Mouse (Mus musculus): Measurements from ENCODE around the gene Il34. TPM values are rescaled to one million over a fixed set of nuclear protein-coding genes. Genes with fewer than 3 reads are reported as not detected.

The Il34 gene
- polyA plus RNA-seq, 1 experiment from 2014 or later = 6.5 TPM

DNA sequence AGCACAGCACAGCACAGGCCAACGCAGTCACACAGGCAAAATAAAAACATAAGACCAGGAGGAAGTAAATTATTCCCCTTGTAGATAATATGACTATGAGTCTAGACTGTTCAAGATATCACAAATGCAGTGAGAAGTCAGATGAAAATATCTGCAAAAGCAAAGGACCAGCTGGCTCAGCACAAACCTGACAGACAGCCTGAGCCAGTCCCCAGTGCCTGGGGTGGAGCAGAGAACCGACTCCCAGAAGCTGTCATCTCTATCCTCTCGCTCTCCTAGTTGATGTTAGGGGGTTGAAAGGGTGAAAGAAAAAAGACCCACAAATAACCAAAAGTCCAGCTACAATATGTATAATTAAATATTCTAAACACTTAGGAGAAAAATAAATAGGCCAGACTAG, 30.0 kb downstream of the Il34 start:
- H3K4me2 ChIP-seq (ENCODE audit: low read depth, low read length) = no peak overlapping the region
- H3K27me3 ChIP-seq (ENCODE audit: control insufficient read depth, insufficient read depth, low read depth, low read length) = no peaks in the 10 kb centered on the region
- ATAC-seq (ENCODE audit: low read depth) = peak; percentile 56
- H3K36me3 ChIP-seq (ENCODE audit: control insufficient read depth, insufficient read depth, low read length) = no peaks in the 10 kb centered on the region
- H3K4me3 ChIP-seq (ENCODE audit: low read length) = no peak overlapping the region
- H3K9me3 ChIP-seq (ENCODE audit: control insufficient read depth, low read length) = peaks cover 5% of the 10 kb centered on the region
- no peak overlapping the region for H3K9ac ChIP-seq (ENCODE audit: low read length)
- peaks cover 7% of the 10 kb centered on the region for H3K4me1 ChIP-seq (replicated peaks; ENCODE audit: control insufficient read depth, insufficient read depth, low read length)
- 68% methylated on average over 3 of the region's 3 CpGs for WGBS
- H3K27ac ChIP-seq (ENCODE audit: low read length) = no peak overlapping the region

DNA sequence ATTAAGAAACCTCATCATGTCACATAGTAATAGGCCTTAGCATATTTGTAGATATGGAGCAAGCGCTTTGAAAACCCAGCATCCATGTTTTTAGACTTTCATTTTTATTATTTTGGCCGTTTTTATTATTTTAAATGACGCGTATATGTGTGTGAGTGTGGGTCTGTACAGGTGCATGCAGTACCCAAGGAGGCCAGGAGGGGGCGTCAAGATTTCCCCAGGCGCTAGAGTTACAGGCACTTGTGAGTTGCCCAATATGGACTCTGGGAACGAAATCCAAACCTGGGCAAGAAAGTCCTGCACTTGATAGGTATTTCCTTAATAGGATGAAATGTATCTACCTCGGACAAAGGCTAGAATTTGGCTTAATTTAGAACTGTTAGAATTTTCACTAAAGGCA, 30.4 kb downstream of the Il34 start:
- no peak overlapping the region for H3K4me2 ChIP-seq (ENCODE audit: low read depth, low read length)
- H3K27me3 ChIP-seq (ENCODE audit: control insufficient read depth, insufficient read depth, low read depth, low read length) = no peaks in the 10 kb centered on the region
- WGBS = 71% methylated on average over 8 of the region's 8 CpGs
- H3K9ac ChIP-seq (ENCODE audit: low read length) = no peak overlapping the region
- no peak for ATAC-seq (ENCODE audit: low read depth)
- no peak overlapping the region for H3K4me3 ChIP-seq (ENCODE audit: low read length)
- H3K27ac ChIP-seq (ENCODE audit: low read length) = no peak overlapping the region
- no peaks in the 10 kb centered on the region for H3K36me3 ChIP-seq (ENCODE audit: control insufficient read depth, insufficient read depth, low read length)
- H3K9me3 ChIP-seq (ENCODE audit: control insufficient read depth, low read length) = peaks cover 5% of the 10 kb centered on the region
- peaks cover 7% of the 10 kb centered on the region for H3K4me1 ChIP-seq (replicated peaks; ENCODE audit: control insufficient read depth, insufficient read depth, low read length)

DNA sequence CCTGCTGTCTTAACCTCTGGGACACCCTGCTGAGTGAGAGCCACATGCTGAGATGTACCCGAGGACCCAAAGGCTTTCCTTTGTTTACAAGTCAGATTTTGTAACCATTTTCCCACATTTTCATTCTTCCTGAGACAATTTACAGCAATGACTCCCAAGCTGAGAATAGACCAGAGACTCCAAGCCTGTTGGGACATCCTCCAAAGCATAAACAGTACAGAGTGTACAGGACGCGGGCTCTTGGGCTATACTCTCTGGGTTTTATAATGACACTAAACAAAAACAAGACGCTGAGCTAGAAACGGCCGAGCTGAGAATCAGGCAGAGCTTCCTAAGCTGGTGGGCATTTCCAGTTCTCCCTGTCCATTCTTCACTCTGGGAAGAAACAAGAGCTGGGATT, 31.0 kb downstream of the Il34 start:
- WGBS = 72% methylated on average over 6 of the region's 6 CpGs
- no peak overlapping the region for H3K9ac ChIP-seq (ENCODE audit: low read length)
- no peak overlapping the region for H3K27ac ChIP-seq (ENCODE audit: low read length)
- no peaks in the 10 kb centered on the region for H3K27me3 ChIP-seq (ENCODE audit: control insufficient read depth, insufficient read depth, low read depth, low read length)
- no peak overlapping the region for H3K4me2 ChIP-seq (ENCODE audit: low read depth, low read length)
- no peak overlapping the region for H3K4me3 ChIP-seq (ENCODE audit: low read length)
- no peaks in the 10 kb centered on the region for H3K36me3 ChIP-seq (ENCODE audit: control insufficient read depth, insufficient read depth, low read length)
- peaks cover 5% of the 10 kb centered on the region for H3K9me3 ChIP-seq (ENCODE audit: control insufficient read depth, low read length)
- peaks cover 7% of the 10 kb centered on the region for H3K4me1 ChIP-seq (replicated peaks; ENCODE audit: control insufficient read depth, insufficient read depth, low read length)
- peak; percentile 24; the same call in 1 of the 2 replicates for ATAC-seq (ENCODE audit: low read depth)

DNA sequence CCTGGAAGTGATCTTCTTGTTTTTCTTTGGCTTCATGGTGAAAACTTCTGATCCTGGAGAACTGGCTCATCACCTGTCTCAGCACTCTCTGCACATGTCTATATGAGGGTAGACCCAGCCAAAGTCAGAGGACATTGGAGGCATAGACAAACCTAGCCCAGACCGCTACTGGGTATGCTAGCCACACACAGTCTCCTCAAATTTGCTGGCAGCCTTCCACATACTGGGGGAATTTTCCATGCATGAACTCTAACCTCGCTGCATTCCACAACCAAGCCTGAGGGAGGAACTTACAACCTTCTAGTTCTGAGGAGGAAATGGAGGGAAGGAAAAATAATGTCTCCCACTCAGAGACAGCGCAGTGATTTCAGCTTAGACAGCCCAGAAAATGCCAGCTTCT, 31.7 kb downstream of the Il34 start:
- 54% methylated on average over 3 of the region's 3 CpGs for WGBS
- peaks cover 7% of the 10 kb centered on the region for H3K4me1 ChIP-seq (replicated peaks; ENCODE audit: control insufficient read depth, insufficient read depth, low read length)
- H3K27me3 ChIP-seq (ENCODE audit: control insufficient read depth, insufficient read depth, low read depth, low read length) = no peaks in the 10 kb centered on the region
- peak; percentile 71 for ATAC-seq (ENCODE audit: low read depth)
- no peaks in the 10 kb centered on the region for H3K36me3 ChIP-seq (ENCODE audit: control insufficient read depth, insufficient read depth, low read length)
- H3K4me2 ChIP-seq (ENCODE audit: low read depth, low read length) = no peak overlapping the region
- H3K9me3 ChIP-seq (ENCODE audit: control insufficient read depth, low read length) = peaks cover 5% of the 10 kb centered on the region
- no peak overlapping the region for H3K9ac ChIP-seq (ENCODE audit: low read length)
- H3K27ac ChIP-seq (ENCODE audit: low read length) = no peak overlapping the region
- H3K4me3 ChIP-seq (ENCODE audit: low read length) = no peak overlapping the region

DNA sequence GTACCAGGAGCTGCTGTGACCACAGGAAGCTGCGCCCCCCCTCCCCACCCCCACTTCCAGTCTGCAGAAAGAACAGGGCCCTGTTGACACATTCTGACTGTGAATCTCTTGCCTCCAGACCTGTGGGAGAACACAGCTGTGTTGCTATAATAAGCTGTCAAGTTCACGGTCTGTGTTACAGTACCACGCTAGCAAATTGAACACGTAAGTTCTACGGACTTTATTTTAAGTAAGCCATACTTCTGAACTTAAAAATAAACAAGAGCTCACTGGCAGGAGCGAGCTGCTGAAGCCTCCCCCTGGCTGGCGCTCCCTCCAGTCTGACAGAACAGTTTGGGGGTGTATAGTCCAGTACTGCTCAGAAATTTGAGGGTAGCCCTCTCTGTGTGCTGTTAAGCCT, 33.3 kb downstream of the Il34 start:
- H3K9ac ChIP-seq (ENCODE audit: low read length) = no peak overlapping the region
- peaks cover 5% of the 10 kb centered on the region for H3K9me3 ChIP-seq (ENCODE audit: control insufficient read depth, low read length)
- no peaks in the 10 kb centered on the region for H3K27me3 ChIP-seq (ENCODE audit: control insufficient read depth, insufficient read depth, low read depth, low read length)
- no peak for ATAC-seq (ENCODE audit: low read depth)
- H3K4me1 ChIP-seq (replicated peaks; ENCODE audit: control insufficient read depth, insufficient read depth, low read length) = peaks cover 7% of the 10 kb centered on the region
- no peak overlapping the region for H3K4me2 ChIP-seq (ENCODE audit: low read depth, low read length)
- H3K27ac ChIP-seq (ENCODE audit: low read length) = no peak overlapping the region
- H3K36me3 ChIP-seq (ENCODE audit: control insufficient read depth, insufficient read depth, low read length) = no peaks in the 10 kb centered on the region
- H3K4me3 ChIP-seq (ENCODE audit: low read length) = no peak overlapping the region
- WGBS = 37% methylated on average over 7 of the region's 7 CpGs

DNA sequence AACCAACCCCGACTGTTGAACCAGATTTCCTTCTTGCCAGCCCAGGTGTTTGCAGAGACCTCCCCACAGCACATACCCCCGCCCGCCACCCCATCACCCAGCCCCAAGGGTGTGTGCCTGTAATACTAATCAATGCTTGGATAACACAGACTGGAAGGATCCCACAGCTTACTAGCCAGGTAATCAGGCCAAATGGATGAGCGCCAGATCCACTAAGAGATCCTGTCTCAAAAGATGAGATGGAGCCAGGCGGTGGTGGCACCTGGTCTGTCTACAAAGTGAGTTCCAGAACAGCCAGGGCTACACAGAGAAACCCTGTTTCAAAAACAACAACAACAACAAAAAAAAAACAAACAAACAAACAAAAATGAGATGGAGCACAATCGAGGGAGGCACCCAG, 38.5 kb downstream of the Il34 start:
- ATAC-seq (ENCODE audit: low read depth) = no peak
- H3K9me3 ChIP-seq (ENCODE audit: control insufficient read depth, low read length) = no peaks in the 10 kb centered on the region
- no peaks in the 10 kb centered on the region for H3K4me1 ChIP-seq (replicated peaks; ENCODE audit: control insufficient read depth, insufficient read depth, low read length)
- no peak overlapping the region for H3K4me2 ChIP-seq (ENCODE audit: low read depth, low read length)
- no peak overlapping the region for H3K4me3 ChIP-seq (ENCODE audit: low read length)
- no peaks in the 10 kb centered on the region for H3K27me3 ChIP-seq (ENCODE audit: control insufficient read depth, insufficient read depth, low read depth, low read length)
- H3K9ac ChIP-seq (ENCODE audit: low read length) = no peak overlapping the region
- no peak overlapping the region for H3K27ac ChIP-seq (ENCODE audit: low read length)
- no peaks in the 10 kb centered on the region for H3K36me3 ChIP-seq (ENCODE audit: control insufficient read depth, insufficient read depth, low read length)
- WGBS = 83% methylated on average over 6 of the region's 6 CpGs

DNA sequence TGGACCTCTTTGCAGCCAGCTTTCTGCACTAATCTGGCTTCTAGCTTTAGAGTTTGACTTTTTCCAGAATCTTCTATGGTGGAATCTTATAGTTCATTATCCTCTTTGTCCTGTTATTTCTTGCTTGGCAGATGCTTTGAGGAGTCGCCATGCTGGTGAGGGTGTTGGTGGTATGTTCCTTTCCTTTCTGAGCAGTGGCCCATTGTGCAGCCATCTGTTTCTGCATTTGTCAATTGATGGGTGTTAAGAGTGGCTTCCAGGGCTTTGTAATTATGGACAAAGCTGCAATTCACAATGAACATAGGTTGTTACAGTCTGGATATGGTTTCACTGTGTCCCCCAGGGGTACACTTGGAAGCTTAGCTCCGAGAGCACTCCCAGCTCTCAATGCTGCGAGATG, 41.1 kb downstream of the Il34 start:
- no peaks in the 10 kb centered on the region for H3K9me3 ChIP-seq (ENCODE audit: control insufficient read depth, low read length)
- H3K36me3 ChIP-seq (ENCODE audit: control insufficient read depth, insufficient read depth, low read length) = no peaks in the 10 kb centered on the region
- H3K9ac ChIP-seq (ENCODE audit: low read length) = no peak overlapping the region
- no peak overlapping the region for H3K27ac ChIP-seq (ENCODE audit: low read length)
- WGBS = 81% methylated on average over 3 of the region's 3 CpGs
- no peak overlapping the region for H3K4me3 ChIP-seq (ENCODE audit: low read length)
- peaks cover 16% of the 10 kb centered on the region for H3K4me1 ChIP-seq (replicated peaks; ENCODE audit: control insufficient read depth, insufficient read depth, low read length)
- H3K4me2 ChIP-seq (ENCODE audit: low read depth, low read length) = no peak overlapping the region
- ATAC-seq (ENCODE audit: low read depth) = no peak
- no peaks in the 10 kb centered on the region for H3K27me3 ChIP-seq (ENCODE audit: control insufficient read depth, insufficient read depth, low read depth, low read length)

DNA sequence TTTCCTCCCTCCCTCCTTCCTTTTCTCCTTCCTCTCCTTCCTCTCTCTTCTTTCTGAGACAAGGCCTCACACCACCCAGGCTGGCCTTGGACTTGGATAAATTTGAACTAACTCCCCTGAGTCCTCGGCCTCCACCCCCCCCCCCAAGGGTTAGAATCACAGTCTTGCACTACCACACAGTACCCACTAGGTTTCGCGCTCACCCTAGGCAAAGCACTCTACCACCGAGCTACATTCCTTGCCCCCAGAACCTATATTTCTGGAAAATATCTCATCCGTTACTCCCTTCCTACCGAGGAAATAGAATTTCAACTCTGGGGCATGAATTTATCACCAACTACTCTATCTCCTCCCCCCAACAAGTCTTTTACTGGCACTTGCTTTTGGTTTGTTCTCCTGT, 43.7 kb downstream of the Il34 start:
- Histone ChIP-seq H3K4me1 (replicated peaks; ENCODE audit: control insufficient read depth, insufficient read depth, low read length) (peaks cover 16% of the 10 kb centered on the region), H3K27ac (ENCODE audit: low read length) (no peak overlapping the region), H3K4me3 (ENCODE audit: low read length) (no peak overlapping the region), H3K4me2 (ENCODE audit: low read depth, low read length) (no peak overlapping the region), H3K9ac (ENCODE audit: low read length) (no peak overlapping the region), H3K27me3 (ENCODE audit: control insufficient read depth, insufficient read depth, low read depth, low read length) (no peaks in the 10 kb centered on the region), H3K36me3 (ENCODE audit: control insufficient read depth, insufficient read depth, low read length) (no peaks in the 10 kb centered on the region), H3K9me3 (ENCODE audit: control insufficient read depth, low read length) (no peaks in the 10 kb centered on the region)
- 40% methylated on average over 6 of the region's 6 CpGs for whole genome bisulfite sequencing
- ATAC-seq (ENCODE audit: low read depth) = peak; percentile 62; the same call in 1 of the 2 replicates

DNA sequence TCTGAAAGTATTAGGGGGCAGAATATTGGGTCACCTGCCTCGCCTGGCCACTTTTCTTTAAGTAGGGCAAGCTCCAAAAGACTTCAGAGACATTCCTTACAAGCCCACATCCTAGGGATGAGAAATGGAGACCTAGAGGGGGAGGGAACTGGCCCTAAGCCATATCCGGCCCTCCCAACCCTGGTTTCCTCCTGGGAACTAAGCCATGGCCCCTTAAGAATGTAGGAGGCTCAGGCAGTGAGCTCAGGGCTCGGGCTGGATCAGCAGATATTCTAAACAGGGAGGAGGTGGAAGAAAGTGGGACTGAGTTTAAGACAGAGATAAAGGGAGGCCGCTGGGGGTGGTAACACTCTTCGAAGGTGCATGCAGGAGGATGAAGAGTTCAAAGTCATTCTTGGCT, 44.5 kb downstream of the Il34 start:
- 21% methylated on average over 5 of the region's 5 CpGs for WGBS
- Histone ChIP-seq H3K9ac (ENCODE audit: low read length) (no peak overlapping the region), H3K36me3 (ENCODE audit: control insufficient read depth, insufficient read depth, low read length) (no peaks in the 10 kb centered on the region), H3K4me2 (ENCODE audit: low read depth, low read length) (no peak overlapping the region), H3K4me3 (ENCODE audit: low read length) (no peak overlapping the region), H3K4me1 (replicated peaks; ENCODE audit: control insufficient read depth, insufficient read depth, low read length) (peaks cover 16% of the 10 kb centered on the region), H3K27ac (ENCODE audit: low read length) (peak overlapping the region; percentile 47), H3K9me3 (ENCODE audit: control insufficient read depth, low read length) (no peaks in the 10 kb centered on the region), H3K27me3 (ENCODE audit: control insufficient read depth, insufficient read depth, low read depth, low read length) (no peaks in the 10 kb centered on the region)
- ATAC-seq (ENCODE audit: low read depth) = peak; percentile 92

DNA sequence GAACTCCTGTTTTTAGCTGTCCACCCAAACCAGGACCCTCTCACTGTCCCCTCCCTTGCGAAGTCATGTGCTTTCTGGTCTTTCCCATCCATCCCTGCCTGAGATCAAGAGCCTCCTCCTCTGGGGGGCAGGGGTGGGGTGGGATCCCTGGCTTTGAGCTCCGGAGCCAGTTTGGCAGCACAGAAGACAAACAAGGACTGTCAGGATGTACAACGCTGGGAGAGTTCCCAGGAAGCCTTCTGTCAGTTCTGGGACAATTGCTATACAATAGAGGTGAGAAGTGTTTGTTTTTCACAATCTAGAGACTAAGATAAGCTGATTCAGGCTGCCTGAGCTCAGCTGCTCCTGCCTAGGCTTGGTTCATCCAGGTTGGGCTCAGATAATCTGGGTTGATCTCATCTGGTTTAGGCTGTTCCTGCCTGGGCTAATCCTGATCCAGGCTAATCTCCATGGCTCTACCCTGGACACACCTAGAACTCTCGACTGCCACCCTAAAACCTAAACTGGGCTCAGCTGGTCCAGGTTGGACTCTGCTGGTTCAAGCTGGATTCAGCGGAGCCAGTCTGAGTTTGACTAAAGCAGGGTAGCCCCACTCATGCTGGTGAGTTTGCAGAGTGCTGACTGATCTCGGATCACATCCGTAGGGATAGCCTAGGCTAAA, 45.3 kb downstream of the Il34 start:
- H3K4me3 ChIP-seq (ENCODE audit: low read length) = no peak overlapping the region
- no peak overlapping the region for H3K4me2 ChIP-seq (ENCODE audit: low read depth, low read length)
- peak overlapping the region; percentile 47 for H3K27ac ChIP-seq (ENCODE audit: low read length)
- peaks cover 16% of the 10 kb centered on the region for H3K4me1 ChIP-seq (replicated peaks; ENCODE audit: control insufficient read depth, insufficient read depth, low read length)
- 50% methylated on average over 7 of the region's 7 CpGs for WGBS
- no peaks in the 10 kb centered on the region for H3K36me3 ChIP-seq (ENCODE audit: control insufficient read depth, insufficient read depth, low read length)
- H3K27me3 ChIP-seq (ENCODE audit: control insufficient read depth, insufficient read depth, low read depth, low read length) = no peaks in the 10 kb centered on the region
- no peak overlapping the region for H3K9ac ChIP-seq (ENCODE audit: low read length)
- H3K9me3 ChIP-seq (ENCODE audit: control insufficient read depth, low read length) = no peaks in the 10 kb centered on the region
- ATAC-seq (ENCODE audit: low read depth) = peak; percentile 21; the same call in 1 of the 2 replicates
